Mouse (Mus musculus) cerebellum, adult 9-10 months (tissue): ENCODE data around the gene Yipf3.

Source experiments
- DNase-seq: peaks from one replicate; pipeline ENCODE4 v3.0.0; 2022

The Yipf3 gene

DNA sequence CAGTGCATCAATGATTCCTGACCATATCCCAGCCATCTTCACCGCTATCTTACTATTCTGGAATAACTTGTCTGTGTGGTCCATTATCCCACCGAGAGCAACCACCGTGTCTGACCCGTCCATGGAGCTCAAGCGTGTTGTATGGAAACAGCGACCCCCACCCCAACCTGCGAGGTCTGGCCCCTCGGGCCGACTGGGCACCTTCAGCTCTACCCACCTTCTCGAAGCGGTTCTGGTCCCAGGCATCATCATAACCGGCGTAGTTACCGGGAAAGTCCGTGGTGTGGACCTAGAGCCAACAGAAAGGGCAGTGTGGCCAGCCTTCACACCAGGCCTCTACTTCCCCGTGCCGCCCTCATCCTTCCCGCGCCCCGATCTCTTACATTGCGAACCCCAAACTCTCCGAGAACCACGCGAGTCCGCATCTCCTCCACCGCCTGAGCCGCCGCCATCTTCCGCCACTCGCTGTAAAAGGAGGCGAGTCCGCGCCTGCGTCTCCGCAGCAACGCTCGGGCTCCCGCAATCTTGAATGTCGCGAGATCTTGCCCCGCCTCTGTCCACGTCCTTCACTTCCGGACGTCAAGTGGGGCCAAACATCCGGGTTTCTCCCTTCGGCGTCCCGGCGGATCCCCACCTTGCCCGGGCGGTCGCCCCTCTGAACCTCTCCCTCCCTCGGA, at the start of gene Yipf3, which contains the start of gene Polr1c:
Yipf3 (plus strand) TSS at position 569 of the 677 bp plus-strand sequence.
Polr1c (minus strand) TSS at position 543 of the 677 bp plus-strand sequence.
- DNase-seq, result peak; percentile 94

DNA sequence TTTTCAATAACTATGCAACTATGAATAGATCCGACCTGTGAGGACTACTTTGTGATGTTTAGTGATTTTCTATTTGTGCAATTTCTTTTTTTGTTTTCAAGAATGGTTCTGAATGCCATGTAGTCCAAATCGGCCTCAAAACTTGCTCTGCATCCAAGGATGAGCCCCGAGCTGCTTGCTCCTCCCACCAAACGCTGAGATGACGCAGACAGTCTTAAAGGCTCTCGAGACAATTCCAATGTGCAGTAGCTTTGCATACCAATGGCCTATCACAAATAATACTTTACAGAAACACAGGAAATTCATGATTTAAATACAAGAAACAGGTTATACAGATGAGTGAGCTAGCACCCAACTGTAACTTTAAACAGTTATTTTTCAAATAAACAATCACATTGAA, 46.7 kb upstream of the Yipf3 start:
- DNase-seq, result no peak

DNA sequence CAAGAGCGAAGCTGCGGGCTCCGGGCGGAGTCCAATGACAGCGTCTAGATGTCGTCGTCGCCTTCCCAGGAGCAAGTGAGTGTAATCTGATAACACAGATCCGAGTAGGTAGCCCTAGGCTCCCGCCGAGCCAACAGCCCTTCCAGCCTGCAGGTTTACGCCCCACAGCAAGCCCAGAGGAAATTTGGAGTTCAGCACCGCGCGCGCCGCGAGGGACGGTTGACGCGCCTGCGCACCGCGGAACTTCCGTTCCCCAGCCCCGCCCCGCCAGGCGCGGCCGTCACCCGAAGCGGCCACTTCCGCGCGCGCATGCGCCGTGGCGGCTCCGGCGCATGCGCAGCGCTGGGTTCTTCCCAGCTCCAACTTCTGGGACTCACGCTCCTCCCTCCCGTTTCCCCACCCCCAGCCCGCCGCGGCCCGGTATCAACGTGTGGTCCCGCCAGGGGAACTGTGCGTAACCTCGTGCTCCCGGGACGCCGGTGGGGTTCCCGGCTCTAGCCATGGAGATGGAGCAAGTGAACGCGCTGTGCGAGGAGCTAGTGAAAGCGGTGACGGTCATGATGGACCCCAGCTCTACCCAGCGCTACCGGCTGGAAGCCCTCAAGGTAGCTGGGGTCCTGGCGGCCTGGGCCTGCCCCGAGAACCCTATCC, 45.3 kb upstream of the Yipf3 start, which contains the start of the genes Polh and Xpo5:
Polh (minus strand) TSS at position 225 of the 651 bp plus-strand sequence.
Xpo5 (plus strand) TSS at position 362 of the 651 bp plus-strand sequence.
- peak; percentile 93 for DNase-seq

DNA sequence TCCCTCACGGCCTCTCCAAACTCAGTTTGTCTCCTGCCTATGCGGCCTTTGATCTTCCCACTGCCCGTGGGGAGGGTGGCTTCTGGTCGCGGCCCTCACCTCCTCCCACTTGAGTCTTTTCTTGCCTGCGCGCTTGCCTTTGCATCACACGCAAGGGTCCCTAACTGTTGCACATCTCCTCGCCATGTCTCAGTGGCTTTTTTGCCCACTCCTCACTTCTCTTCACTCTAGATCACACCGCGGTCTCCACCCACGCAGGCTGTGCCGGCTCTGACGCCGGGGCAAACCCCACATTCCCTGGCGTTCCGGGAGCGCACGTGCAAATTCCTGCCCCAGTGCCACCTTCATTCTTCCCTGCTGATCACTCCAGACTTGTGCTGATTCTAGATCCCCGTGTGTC, 44.8 kb upstream of the Yipf3 start:
- DNase-seq, result no peak

DNA sequence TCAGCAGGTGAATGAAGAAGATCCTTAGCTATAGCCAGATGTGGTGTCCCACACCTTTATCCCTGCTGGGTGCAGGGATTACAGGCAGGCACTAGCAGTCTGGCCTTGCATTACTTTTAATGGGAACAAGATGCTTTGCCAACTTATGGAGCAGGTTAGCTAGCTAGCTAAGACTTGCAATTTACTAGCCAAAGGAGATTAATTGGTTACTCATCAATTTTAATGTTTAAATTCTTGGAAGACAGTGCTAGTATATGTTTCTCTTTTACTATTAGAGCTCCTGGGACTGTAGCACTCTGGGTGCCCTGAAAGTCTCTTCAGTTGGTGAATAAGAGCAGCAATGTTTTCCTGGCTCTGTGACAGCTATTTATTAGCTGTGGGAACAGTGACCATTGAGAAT, 41.2 kb upstream of the Yipf3 start:
- DNase-seq, result no peak

DNA sequence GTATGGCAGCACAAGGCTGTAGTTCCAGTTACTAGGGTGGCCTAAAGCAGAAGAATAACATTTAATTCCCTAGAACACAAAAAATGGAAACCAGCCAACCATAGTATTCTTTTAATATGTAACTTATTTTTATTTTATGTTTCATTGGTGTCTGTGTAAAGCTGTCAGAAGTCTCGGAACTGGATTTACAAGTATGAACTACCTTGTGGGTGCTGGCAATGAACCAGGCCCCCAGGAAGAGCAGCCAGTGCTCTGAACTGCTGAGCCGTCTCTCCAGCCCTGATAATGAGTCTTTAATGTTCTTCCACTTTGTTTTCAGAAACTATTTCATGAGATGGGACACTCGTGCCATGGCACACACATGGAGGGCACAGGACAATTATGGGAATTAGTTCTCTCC, 37.3 kb upstream of the Yipf3 start:
- DNase-seq, result no peak

DNA sequence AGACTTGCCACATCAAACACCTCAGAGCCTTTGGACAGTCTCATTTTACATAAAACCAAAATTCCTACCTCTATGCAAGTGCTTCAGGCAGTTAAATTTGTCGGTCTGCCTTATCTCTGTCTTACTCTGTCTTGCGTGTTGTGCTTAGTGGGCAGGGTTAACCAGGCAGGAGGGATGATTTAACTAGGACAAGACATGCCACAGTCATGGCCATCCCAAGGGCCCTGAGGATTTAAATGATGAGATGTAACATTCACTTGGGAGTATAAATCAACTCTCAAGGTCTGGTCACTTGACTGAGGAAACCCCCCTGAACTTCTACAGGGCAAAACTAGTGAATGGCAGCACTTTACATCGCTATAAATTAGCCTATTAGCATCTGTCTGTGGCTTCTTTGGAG, 26.3 kb upstream of the Yipf3 start:
- DNase-seq, result no peak

DNA sequence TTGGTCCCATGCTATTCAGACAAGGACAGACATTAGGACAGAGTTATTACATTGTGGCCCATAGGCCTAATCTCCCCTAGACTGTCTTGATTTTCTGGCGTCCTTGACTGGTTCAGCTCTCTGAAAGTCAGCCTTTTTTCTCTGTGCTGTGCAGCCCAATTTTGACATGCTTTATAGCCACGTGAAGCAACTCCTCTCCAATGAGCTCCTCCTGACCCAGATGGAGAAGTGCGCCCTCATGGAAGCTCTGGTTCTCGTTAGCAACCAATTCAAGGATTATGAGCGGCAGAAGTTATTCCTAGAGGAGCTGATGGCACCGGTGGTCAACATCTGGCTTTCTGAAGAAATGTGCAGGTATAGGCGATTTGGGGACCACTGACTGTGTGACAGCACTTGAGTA, 20.3 kb upstream of the Yipf3 start:
- no peak for DNase-seq

DNA sequence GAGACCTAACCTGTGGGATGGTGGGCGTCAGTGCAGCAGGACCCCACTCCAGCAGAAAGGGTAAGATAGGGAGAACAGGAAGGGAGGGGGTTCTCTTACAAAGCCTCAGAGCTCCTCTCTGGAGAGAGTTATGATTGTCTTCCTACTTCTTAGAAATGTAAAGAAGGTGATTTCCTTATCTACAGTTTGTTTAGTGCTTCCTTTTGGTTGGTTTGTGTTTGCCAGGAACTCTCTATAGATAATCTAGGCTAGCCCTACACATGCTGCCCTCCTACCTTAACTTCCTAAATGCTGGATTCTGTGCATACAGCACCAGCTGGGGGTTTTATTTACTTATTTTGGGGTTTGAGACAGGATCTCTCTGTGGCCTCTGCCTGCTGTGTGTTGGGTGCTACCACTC, 11.8 kb upstream of the Yipf3 start:
- no peak for DNase-seq

DNA sequence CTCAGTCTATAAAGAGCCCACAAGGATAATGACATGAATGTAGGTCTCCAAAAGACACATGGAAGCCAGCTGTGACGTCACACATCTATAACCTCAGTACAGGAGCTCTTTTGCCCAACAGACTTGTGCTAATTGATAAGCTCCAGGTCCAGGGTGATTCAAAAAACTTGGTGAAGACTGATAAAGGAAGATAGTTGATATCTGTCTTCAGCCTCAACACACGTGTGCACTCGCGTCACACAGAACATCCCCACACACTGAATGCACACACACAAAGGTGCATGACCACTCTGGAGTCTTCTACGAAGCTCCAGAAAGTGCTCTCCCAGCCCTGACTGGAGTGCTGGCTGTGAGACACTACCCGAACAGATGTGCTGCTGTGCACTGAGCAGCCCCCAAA, 10.8 kb upstream of the Yipf3 start:
- no peak for DNase-seq

DNA sequence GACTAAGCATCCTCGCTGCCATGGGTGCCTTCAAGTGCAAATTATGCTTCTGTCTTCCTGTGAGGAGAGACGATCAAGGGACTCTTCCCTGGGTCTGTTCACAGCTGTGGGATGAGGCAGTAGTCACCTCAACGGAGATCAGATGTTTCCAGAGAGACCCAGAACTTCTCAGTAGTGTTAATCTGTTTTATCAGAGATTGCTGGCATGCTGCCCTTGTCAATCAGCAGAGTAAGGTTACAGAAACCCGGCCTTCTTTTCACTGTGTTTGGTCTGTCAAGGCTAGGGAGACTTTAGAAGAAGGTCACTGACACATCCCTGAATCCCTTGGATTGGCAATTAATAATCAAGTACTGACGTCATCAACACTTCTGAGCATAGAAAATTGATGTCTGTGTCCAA, 10.4 kb upstream of the Yipf3 start:
- no peak for DNase-seq

DNA sequence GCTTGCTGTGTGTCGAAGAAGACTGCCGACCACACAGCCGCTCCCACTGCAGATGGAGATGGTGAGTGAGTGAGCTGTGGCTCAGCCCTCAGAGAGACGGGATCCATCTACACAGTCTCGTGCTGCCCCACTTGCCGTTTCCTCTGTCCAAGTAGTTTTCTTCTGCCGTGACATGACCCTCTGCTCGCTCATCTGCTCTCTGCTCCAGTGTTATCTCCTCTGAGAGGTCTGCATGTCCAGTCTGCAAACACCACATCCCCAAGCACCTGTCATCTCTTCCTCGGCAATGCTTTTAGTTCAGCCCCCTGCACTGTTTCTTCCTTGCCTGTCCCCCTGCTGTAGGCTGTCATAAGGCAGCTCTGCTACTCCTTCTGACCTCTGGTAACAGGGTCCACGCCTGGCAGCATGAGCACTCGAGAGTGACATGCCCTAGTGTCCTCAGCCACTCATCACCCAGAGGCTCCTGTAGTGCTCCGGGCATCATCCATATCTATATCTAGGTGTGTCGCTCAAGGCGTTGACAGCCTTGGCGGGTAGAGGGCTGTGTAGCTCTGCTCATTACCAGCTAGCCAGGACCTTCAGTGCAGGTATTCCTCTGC, 8.3 kb upstream of the Yipf3 start:
- no peak for DNase-seq

DNA sequence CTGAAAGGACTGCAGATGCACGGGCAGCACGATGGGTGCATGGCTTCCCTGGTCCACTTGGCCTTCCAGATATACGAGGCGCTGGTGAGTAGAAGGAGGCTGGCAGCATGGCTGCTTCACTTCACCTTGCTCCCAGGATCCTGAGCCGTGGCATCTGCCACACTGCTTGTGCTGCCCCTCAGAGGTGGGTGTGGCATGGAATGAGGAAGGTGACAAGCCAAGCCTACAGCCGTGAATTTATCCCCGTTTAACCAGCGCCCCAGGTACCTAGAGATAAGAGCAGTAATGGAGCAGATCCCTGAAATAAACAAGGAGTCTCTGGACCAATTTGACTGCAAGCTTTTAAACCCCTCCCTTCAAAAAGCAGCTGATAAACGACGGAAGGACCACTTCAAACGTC, 6.4 kb upstream of the Yipf3 start:
- DNase-seq, result no peak

DNA sequence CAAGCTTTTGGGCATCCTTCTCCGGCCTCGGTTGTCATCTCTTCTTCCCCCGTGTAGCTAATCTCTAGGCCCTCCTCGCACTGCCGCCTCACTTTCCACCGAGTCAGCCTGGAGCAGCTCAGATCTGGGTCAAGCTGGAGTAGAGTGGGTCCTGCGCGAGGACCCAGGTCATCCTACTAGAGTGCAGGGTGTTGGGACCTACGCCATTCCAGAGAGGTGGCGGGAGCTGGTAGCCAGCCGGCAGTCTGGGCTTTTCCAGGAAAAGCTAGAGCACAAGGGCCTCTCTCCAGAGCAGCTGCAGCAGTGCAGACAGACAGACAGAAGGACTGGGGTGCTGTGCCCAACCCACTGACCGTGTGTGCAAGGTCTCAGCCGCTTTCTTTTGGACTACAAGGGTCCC, 5.6 kb upstream of the Yipf3 start:
- DNase-seq, result no peak

DNA sequence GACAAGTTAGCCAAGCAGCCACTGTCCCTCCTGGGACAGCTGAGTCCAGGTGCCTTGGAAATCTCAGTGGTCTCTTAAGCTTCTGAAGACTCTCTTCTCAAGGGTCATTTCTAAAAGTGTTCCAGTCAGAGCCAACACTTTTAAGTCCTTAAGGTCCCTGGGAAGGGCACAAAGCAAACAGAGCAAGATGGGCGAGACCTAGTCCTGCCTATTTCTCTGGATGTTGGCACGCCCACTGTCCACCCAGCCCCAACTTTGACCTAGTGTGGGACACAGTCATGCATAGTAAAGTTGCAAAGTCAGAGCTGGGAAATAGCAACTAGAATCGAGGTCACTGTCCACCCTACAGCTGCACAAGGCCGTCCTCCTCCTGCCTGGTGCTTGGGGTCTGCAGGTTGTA, 4.9 kb upstream of the Yipf3 start:
- DNase-seq, result no peak

DNA sequence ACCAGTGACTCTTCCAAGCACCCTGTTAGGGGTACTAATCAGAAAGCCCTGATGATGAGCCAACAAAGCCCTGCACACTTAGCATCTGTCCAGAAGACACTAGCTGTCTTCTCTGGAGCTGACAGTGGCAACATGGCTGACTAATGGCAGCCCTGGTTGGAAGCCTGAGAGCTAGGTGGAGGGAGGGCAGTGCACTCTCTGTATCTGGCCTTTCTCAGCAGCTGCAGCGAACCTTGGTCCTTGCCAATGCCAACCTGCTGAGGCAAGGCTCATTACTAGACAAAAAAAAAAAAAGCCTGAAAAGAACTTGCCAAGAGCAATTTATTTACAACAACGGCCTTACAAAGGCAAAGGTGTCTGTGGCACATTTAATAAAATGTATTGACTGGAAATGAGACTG, 4.3 kb upstream of the Yipf3 start:
- no peak for DNase-seq

DNA sequence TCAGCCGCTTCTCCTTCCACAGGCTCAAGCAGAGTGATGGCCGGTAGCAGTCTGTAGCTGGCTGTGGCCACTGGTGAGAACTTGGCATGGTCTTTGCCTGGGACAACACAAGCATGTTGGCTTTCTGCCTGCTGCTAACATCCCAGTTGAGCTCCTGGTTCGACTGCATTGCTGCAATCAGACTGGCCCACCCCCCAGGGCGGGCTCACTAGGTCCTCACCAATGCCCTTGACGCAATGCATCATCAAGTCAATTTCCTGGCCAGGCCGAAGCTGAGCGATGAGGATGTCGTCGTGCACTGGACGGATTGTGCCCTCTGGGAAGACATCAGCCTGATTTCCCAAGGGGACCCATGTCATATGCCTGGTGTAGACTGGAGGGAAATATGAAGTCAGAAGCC, 3.3 kb upstream of the Yipf3 start:
- DNase-seq, result peak; percentile 32

DNA sequence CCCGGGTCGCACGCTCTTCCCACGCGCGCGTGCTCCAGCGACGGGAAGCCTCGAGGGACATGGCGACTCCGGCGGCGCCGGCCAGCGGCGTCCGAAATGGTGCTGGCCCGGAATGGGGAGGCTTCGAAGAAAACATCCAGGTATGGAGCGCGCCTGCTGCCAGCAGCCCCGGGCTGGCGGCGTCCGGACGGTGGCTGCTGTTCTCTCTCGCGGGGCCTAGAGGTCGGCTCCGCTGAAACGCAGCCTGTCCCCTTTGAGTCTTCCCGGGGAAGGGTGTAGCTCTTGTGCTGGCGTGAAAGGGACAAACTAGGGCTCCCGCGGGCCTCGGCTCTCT, 276 bp downstream of the Yipf3 start:
- no peak for DNase-seq

DNA sequence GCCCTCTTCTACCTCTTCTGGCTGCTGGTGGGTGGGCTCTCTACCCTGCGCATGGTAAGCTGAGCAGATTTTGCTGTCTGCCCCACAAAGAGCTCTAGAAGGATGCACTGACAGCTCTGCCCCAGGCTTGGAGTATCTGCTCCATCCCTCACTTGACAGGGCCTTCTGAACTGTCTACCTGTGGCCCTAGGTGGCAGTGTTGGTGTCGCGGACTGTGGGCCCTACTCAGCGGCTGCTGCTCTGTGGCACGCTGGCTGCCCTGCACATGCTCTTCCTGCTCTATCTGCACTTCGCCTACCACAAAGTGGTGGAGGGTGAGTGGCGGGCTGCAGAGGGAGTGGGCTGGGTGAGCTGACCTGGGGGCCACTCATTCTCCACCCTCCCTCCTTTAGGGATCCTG, 3.3 kb downstream of the Yipf3 start:
- no peak for DNase-seq

DNA sequence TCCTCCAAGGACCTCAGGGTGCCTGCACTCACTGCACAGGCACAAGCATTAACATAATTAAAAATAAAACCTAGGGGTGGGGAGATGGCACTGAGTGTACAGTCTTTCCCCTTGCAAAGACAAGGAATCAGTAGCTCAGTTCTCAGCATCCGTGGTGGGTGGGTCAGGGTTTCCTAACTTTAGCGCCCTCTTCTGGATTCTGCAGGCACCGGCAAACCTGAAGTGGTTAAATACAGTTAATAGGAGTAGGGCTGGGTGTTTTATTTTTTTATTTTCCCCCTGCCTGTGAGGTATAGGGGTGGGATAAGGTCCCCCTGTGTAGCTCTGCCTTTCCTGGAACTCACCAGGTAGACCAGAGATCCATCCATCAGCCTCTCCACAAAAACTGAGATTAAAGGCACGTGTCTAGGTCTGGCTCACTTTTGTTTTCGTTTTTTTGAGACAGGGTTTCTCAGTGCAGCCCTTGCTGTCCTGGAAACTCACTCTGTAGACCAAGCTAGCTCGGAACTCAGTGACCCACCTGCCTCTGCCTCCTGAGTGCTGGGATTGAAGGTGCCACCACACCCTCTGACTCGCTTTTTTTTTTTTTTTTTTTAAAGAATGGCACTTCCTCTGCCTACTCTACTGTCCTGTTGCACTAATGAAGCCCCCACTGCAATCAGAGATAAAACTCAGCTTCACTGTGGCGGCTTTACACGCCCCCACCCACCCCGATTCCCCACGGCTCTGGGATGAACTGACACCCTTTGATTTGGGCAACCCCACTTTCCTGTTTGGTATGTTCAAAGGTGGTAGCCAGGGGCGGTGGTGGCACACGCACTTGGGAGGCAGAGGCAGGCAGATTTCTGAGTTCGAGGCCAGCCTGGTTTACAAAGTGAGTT, 4.9 kb downstream of the Yipf3 start:
- DNase-seq, result peak; percentile 58

DNA sequence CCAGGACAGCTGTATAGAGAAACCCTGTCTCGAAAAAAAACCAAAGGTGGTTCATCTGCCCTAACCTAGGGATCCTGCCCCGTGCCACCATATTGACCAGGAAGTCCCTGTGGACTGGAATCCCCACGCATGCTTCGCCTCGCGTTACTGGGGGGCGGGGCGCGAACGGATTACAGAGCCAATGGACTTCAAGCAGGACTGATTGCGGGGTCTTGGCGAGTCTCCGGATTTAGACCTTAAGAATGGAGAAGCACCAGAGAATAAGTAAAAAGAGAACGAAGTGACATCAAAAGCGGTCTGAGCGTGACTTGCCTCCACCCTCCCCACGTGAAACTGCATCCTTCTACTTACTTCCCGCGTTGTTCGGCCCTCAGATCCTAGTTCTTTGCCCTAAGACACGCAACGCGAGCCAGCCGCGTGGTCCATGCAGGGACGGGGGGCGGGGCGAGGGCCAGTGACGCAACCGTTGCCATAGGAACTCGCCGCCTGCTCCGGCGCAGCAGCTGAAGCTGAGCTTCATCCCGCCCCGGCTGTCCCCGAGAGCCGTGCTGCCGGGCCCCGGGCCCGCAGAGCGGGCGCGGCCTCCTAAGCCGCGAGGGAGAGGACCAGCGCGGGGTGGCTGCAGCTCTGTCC, 5.7 kb downstream of the Yipf3 start, which contains the start of gene Lrrc73:
Lrrc73 (plus strand) TSS at position 80 of the 633 bp plus-strand sequence.
- peak; percentile 87 for DNase-seq

DNA sequence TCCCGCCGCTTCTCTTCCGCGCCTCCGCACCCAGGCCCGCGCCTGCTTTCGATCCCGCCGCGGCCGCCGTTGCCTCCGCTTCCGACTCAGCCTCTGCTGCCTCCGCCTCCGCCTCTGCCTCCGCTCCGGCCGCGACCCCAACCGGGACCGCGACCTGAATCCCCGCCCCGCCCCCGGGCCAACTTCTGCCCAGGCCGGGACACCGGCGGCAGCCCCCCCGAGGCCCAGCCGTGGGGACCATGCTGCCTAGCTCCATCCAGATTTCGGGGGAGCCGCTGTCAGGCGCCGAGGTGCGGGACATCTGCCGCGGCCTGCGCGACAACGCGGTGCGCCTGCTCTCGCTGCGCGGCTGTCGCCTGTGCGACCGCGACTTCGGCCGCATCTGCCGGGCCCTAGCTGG, 6.2 kb downstream of the Yipf3 start:
- DNase-seq, result peak; percentile 41

DNA sequence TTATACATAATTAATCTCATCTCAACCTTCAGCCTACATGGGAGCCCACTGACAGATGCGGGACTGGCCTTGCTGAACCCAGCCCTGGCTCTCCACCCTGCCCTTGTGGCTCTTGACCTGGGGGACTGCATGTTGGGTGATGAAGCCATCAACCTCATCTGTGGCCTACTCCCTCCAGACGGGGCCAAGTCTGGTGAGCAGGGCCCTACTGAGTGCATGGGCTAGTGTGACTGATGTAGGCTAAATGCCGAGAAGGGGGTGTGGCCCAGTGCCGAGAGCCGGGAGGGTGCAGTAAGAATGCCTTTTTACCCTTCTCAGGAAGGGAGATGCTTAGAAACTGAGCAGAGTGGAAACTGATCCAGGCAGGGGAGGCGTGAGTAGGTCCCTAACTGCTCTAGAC, 7.3 kb downstream of the Yipf3 start:
- peak; percentile 51 for DNase-seq
